Mouse (Mus musculus): ENCODE results near the gene Man1a.

The Man1a gene

DNA sequence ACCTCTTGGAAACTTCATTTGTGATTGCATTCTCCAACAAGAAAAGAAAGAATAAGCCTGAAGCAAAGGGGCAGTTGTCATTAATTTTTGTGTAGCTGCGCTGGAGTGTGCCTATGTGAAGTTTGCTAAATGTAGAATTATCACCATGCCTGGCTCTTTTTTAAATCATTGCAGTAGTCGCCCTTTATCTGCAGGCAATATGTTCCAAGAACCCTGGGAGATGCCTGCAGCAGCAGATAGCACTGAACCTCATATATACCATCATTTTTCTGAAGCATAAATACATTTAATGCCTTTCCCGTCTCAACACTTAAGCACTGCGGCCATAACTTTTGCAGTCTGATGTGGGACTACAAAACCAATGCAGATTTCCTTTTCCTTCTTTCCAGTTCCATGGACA lies 50.3 kb downstream of the Man1a start:
- no peak for DNase-seq (ENCODE audit: low read depth in 2 of 2, low spot score in 2 of 2)

- DNase-seq (ENCODE audit: low read depth in 2 of 2, low spot score in 2 of 2) = no peak
Observed at GRCm38 (mm10) chr10:54017904-54018454, 58.4 kb downstream of the Man1a start.

DNA sequence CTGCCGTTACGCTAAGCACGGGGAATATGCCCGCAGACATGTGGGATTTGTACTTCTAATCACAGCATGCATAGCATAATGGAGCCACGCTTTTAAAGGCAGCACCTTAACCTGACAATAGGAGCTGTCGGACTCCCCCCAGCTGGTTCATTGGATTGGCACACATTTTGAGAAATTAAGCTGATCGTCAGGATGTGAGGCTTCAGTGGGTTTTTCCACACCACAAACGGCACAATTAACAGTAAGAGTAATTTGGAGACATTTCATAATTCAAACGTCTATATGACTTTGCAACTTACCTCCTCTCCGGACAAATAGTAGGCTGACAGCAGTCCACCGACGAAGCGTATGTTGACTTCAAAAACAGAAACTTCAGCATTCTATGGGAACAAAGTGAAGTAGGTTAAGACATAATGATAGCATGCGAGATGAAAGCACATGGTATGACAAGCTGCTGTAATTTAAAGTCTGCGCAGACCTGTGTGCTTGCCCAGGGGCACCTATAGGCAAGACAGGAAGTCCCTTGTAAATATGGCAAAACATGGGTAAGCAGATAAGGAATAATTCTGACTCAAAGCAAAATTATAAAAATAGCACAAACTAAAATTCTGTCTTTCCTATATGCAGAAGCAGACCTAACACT lies 62.2 kb downstream of the Man1a start:
- DNase-seq (ENCODE audit: low read depth in 2 of 2, low spot score in 2 of 2) = no peak

- DNase-seq (ENCODE audit: low read depth in 2 of 2, low spot score in 2 of 2) = no peak
Observed at GRCm38 (mm10) chr10:54013143-54013791, 63.1 kb downstream of the Man1a start.

DNA sequence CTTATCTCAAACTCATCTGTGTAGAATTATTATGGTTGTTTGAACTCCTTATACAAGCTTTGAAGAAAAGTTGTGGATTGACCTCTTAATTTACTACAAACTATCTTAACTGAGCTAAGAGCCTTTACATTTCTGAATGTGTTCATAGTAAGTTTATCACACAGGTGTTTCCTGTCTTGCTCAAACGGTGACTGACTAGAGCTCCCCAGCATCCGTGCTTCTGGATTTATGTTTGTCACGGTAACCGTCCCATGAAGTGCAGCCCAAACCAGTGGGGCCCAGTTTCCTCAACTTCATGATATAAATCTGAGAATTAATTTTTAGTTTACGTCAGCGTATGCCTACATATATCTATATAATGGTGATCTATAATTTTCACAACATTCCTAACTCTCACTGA lies 67.3 kb downstream of the Man1a start:
- no peak for DNase-seq (ENCODE audit: low read depth in 2 of 2, low spot score in 2 of 2)

DNA sequence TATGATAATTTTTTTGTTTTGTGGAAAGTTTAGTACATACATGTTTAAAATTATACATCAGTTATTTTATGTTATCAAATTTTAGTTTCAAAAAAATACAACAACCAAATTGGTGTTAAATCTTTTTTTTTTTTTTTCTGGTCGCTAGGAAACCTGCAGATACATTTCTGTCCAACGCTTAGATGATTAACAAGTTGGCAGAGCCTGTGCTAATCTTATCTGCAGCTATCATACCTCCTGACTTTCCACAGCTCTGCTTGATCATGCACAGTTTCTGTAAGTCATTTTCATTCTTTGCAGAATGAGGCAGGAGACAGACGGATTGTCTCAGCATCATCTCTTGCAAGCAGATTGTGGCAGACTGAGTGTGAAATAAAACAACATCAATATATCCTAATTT lies 69.5 kb downstream of the Man1a start:
- DNase-seq (ENCODE audit: low read depth in 2 of 2, low spot score in 2 of 2) = no peak

DNA sequence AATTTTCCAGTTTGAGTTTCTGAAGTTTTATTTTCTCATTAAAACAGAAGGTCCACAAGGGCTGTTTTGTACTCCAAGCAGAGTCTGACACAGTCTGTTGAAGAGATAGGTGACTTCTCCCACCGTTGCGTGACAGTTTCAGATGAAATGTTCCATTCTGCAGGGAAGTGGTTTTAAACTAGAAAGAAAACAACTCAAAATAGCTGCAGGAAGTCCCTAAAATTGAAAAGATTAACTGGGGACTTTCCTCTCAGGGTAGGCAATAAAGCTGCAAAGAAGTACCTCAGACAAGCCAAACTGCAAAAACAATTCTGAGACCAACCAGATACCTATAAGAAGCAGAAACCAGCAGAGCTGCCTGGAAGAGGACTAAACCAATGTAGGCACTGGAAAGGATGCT lies 70.6 kb downstream of the Man1a start:
- no peak for DNase-seq (ENCODE audit: low read depth in 2 of 2, low spot score in 2 of 2)

- DNase-seq (ENCODE audit: low read depth in 2 of 2, low spot score in 2 of 2) = no peak
Observed at GRCm38 (mm10) chr10:54002936-54003335, 73.5 kb downstream of the Man1a start.

GRCm38 (mm10) chr10:53997301-53997700 lies 79.1 kb downstream of the Man1a start:
- no peak for DNase-seq (ENCODE audit: low read depth in 2 of 2, low spot score in 2 of 2)

DNA sequence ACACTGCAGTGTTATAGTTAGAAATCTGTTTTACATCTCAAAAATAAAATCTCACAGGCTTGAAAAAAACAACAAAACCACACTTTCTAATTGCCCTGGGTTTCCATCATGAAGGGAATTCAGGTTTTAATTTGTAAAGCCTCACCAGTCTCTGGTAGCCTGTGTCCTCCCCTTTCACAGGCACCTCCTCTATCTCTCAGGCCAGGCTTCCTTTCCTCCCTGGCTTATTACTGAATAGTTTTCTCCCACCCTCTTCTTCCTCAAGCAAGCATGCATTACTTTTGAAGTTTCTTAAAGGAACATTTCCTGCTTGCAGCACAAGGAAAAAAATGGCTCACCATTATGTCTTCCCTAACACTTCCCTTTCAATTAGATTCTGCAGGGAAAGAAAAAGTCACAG lies 80.2 kb downstream of the Man1a start:
- DNase-seq (ENCODE audit: low read depth in 2 of 2, low spot score in 2 of 2) = no peak

DNA sequence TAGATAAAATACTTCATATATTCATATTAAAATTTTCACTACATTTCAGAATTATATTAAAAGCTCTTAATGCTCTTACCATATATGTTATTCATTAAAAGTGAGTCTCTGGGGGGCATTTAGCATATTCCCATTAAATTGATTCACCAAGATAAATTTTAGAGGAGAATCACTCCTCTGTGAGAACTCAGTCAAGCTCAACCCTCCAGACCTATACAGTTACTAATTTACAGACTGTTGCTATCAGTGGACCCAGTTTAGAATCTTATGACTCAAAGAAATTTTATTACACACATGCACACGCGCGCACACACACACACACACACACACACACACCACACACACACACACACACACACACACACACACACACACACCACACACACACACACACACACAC lies 81.8 kb downstream of the Man1a start:
- no peak for DNase-seq (ENCODE audit: low read depth in 2 of 2, low spot score in 2 of 2)

GRCm38 (mm10) chr10:53990434-53990833 lies 86.0 kb downstream of the Man1a start:
- DNase-seq (ENCODE audit: low read depth in 2 of 2, low spot score in 2 of 2) = no peak

DNA sequence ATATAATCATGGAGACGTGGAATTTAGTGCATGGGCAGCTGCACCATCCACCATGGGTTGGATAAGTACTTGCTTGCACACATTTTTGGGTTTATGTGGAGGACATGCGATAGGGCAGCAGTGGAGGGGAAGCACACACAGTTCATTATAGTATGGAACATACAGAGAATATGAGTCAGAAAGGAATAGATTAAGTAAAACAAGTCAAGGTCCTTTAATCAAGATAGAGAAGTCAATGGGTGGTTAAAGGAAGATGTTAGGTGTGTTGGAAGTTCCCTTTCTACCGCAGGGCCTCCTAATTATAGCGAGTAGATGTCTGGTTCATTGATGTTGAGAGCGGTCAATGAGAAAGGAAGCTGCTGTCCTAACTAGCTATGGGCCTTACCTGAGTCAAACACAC lies 91.5 kb downstream of the Man1a start:
- no peak for DNase-seq (ENCODE audit: low read depth in 2 of 2, low spot score in 2 of 2)

- no peak for DNase-seq (ENCODE audit: low read depth in 2 of 2, low spot score in 2 of 2)
Observed at GRCm38 (mm10) chr10:53984086-53984485, 92.3 kb downstream of the Man1a start.

- DNase-seq (ENCODE audit: low read depth in 2 of 2, low spot score in 2 of 2) = no peak
Observed at GRCm38 (mm10) chr10:53978647-53979046, 97.8 kb downstream of the Man1a start.

DNA sequence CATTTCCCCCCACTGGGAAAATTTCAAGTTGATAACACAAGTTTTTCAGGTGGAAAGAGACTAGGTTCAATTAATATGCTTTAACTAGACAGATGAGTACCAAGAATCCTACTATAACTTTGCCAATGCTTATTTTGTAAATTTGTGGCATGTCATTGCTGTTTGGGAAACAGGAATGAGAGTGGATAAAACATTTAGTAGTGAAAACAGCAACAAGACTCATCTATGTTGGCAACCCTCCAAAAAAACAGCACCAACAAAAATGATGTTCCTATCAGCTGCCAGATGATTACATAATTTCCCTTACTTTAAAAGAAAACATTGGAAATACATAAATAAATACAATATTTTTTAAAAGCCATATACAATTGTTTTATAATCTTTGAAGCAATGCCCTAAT lies 102.2 kb downstream of the Man1a start:
- DNase-seq (ENCODE audit: low read depth in 2 of 2, low spot score in 2 of 2) = no peak

- DNase-seq (ENCODE audit: low read depth in 2 of 2, low spot score in 2 of 2) = no peak
Observed at GRCm38 (mm10) chr10:53959759-53960158, 116.7 kb downstream of the Man1a start.

- no peak for DNase-seq (ENCODE audit: low read depth in 2 of 2, low spot score in 2 of 2)
Observed at GRCm38 (mm10) chr10:53941597-53941996, 134.8 kb downstream of the Man1a start.

GRCm38 (mm10) chr10:53938199-53938598 lies 138.2 kb downstream of the Man1a start:
- no peak for DNase-seq (ENCODE audit: low read depth in 2 of 2, low spot score in 2 of 2)

DNA sequence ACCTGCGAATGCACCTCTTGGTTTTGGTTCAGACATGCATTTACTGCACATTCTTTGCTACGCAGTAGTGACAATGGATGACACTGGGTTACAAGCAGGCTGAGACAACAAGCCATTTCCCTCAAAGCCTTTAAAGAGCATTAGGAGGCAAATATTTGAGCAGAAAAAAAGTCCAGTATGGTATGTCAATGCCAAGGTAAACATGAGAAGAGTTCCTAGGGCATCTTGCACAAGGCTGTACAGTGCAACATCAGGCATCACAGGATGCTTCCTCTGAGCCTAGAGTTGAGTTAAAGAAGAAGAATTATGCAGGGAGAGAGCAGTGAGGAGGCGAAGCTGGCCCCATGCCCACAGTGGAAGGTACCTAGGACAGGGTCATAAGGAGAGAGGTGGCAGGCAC lies 140.3 kb downstream of the Man1a start:
- no peak for DNase-seq (ENCODE audit: low read depth in 2 of 2, low spot score in 2 of 2)

GRCm38 (mm10) chr10:53929722-53930500 lies 146.5 kb downstream of the Man1a start:
- no peak for DNase-seq (ENCODE audit: low read depth in 2 of 2, low spot score in 2 of 2)

DNA sequence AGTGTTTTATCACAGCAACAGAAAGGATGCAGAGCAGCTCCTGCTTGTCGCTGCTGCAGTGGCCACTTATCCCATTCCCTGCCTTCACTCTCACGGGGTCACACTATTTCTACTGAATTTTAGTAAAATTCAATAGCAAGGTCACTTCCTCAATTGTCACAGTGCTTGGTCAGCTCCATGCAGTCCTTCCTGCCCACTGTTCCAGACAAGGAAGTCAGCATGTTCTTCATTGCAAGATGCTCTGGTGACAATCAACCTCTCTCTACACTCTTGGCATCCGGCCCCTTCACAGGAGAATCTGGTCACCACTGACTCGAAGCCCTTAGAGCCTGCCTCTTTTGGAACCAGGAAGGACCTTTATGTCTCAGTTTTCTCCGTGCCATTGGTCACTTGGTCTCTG lies 148.5 kb downstream of the Man1a start:
- DNase-seq (ENCODE audit: low read depth in 2 of 2, low spot score in 2 of 2) = no peak

Measured in CD8-positive naive resting alpha-beta T cell, adult 2 months (primary cell).